8 mouse cellular contexts compared by ENCODE assay signal in the genomic region with DNA sequence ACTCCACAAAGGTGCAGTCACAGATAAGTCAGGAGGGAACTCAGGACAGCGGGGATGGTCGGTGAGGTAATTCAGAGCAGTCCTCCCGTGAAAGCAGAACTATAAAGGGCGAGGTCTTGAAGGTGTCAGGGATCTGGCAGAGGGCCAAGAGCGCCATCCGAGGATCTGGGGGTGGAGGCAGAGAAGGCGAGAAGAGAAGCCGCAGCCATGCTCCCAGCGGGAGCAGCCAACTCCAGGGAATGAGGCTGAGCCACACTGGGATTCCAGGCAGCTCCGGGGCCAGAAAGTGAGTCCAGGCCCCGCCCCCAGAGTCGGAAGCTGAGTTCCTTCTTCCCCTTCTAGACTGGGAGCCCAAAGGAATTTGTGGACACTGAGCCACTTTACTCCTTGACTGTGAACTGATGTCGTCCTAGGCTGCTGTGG. TPM values are rescaled to one million over a fixed set of nuclear protein-coding genes. Genes with fewer than 3 reads are reported as not detected.
DNase-seq lines count a peak whose midpoint lies in the region; ATAC-seq and TF ChIP-seq lines count a peak whose summit lies in the region.

No protein-coding gene starts in this region.

- peak overlapping the region; percentile 51 for H3K4me2 ChIP-seq in lung, embryonic 14.5 days

- DNase-seq in G1E (ENCODE audit: low spot score) = peak; percentile 11
- DNase-seq in adrenal gland, postnatal 25 days = peak; percentile 45
- DNase-seq in gastrocnemius, postnatal 36 days = peak; percentile 8 to 24
- DNase-seq in kidney, adult 2 months = peak; percentile 48
- DNase-seq in lung, embryonic 14.5 days = peak; percentile 80
- DNase-seq in retina, postnatal 1 day = peak; percentile 67
- DNase-seq in layer of hippocampus, adult 9-11 months = no peak
- DNase-seq in thymus, adult 18-20 months = no peak

- no peak for TF ChIP-seq CTCF in G1E (IDR thresholded peaks at IDR 0.05; ENCODE audit: low read depth, low read length)
- TF ChIP-seq CTCF in kidney, adult 2 months (conservative IDR thresholded peaks at IDR 0.05; ENCODE audit: insufficient read depth, insufficient read length, low read depth, low read length) = no peak
- no peak for TF ChIP-seq CTCF in lung, embryonic 14.5 days (IDR thresholded peaks at IDR 0.05; ENCODE audit: low read depth)

- no peak for TF ChIP-seq POLR2A in kidney, adult 2 months (IDR thresholded peaks at IDR 0.05; ENCODE audit: low read depth, low read length)

- H3K4me1 ChIP-seq in G1E (ENCODE audit: insufficient read depth, low read depth, low read length) = peaks cover 15% of the 10 kb centered on the region
- H3K4me1 ChIP-seq in kidney, adult 2 months (ENCODE audit: control insufficient read depth, insufficient read depth, low read length) = peaks cover 7% of the 10 kb centered on the region; the same call in 1 of the 2 replicates
- no peaks in the 10 kb centered on the region; the same call in 1 of the 2 replicates for H3K4me1 ChIP-seq in lung, embryonic 14.5 days (ENCODE audit: insufficient read depth)

- H3K36me3 ChIP-seq in G1E (replicated peaks) = no peaks in the 10 kb centered on the region
- H3K36me3 ChIP-seq in kidney, adult 2 months (ENCODE audit: control insufficient read depth, insufficient read depth, low read length) = no peaks in the 10 kb centered on the region
- H3K36me3 ChIP-seq in lung, embryonic 14.5 days (ENCODE audit: insufficient read depth) = no peaks in the 10 kb centered on the region

- H3K27ac ChIP-seq in kidney, adult 2 months (ENCODE audit: insufficient read depth, low read depth, low read length) = no peak overlapping the region
- H3K27ac ChIP-seq in lung, embryonic 14.5 days (ENCODE audit: low read depth) = no peak overlapping the region

- no peak overlapping the region for H3K4me3 ChIP-seq in G1E (ENCODE audit: low read depth, low read length)
- H3K4me3 ChIP-seq in kidney, adult 2 months (ENCODE audit: insufficient read depth, low read depth, low read length) = no peak overlapping the region; the same call in 1 of the 2 replicates
- peak overlapping the region; percentile 7 for H3K4me3 ChIP-seq in lung, embryonic 14.5 days (ENCODE audit: low read depth, low read length)

- no peak overlapping the region for H3K9ac ChIP-seq in lung, embryonic 14.5 days

- intact Hi-C loops in gastrocnemius, postnatal 36 days (cut with DNase I) = no loop called here

- 6% methylated on average over 13 of the region's 13 CpGs for WGBS in kidney, adult 2 months
- 6% methylated on average over 13 of the region's 13 CpGs for WGBS in lung, embryonic 14.5 days

- no peaks in the 10 kb centered on the region for H3K9me3 ChIP-seq in G1E (replicated peaks)
- no peaks in the 10 kb centered on the region for H3K9me3 ChIP-seq in lung, embryonic 14.5 days (ENCODE audit: low read depth, low read length)

- peaks cover 17% of the 10 kb centered on the region for H3K27me3 ChIP-seq in G1E (ENCODE audit: insufficient read depth, low read length)
- no peaks in the 10 kb centered on the region for H3K27me3 ChIP-seq in kidney, adult 2 months (replicated peaks; ENCODE audit: control insufficient read depth, insufficient read depth, low read length)
- no peaks in the 10 kb centered on the region for H3K27me3 ChIP-seq in lung, embryonic 14.5 days (ENCODE audit: insufficient read depth, low read length)

- ATAC-seq in G1E (ENCODE audit: extremely low read depth, insufficient number of reproducible peaks, low FRiP score, poor library complexity, severe bottlenecking) = no peak
- ATAC-seq in lung, embryonic 14.5 days (ENCODE audit: insufficient read depth) = peak; percentile 83

RNA-seq across cellular contexts. Expression of a gene that starts 41.3 kb away (rescaled TPM):
- total RNA-seq in G1E (2014; fragmentation: Nextera tagmentation) = 119 and 128 TPM in 2 replicates
- 76.3 and 95.0 TPM in 2 replicates for total RNA-seq in G1E (2017)
- polyA plus RNA-seq in G1E (2012) = 17.8 and 18.9 TPM in 2 replicates
- 63.4 and 113 TPM in 2 replicates for total RNA-seq in adrenal gland, postnatal 25 days (2021)
- total RNA-seq in gastrocnemius, postnatal 36 days (2021) = 10 to 100 TPM; 20.8 to 21.0 TPM
- polyA plus RNA-seq in kidney, adult 2 months (2012; rRNA removed) = 18.8 and 20.2 TPM in 2 replicates
- 32.2 and 32.9 TPM in 2 replicates for polyA plus RNA-seq in lung, embryonic 14.5 days (2014; fragmentation: Nextera tagmentation; extraction: Ambion mirVana)

Comparison
In these comparisons a context has a peak if more than half of its experiments do, and no peak if none do; other contexts are left out.
1. DNase-seq: peak in G1E (single experiment), adrenal gland, postnatal 25 days (single experiment), gastrocnemius, postnatal 36 days (2 of 2), kidney, adult 2 months (single experiment), lung, embryonic 14.5 days (single experiment) and retina, postnatal 1 day (single experiment); none in layer of hippocampus, adult 9-11 months (single experiment) and thymus, adult 18-20 months (0 of 2).